Mouse (Mus musculus) lung, postnatal 0 days (tissue): Measurements from ENCODE around the gene Ppp2r5b.

ENCODE experiments used
- CTCF ChIP-seq: IDR thresholded peaks from 2 replicates; pipeline ENCODE4 v1.5.1; 2016; ENCODE audit warnings: antibody characterized with exemption, mild to moderate bottlenecking
- EP300 ChIP-seq: IDR thresholded peaks from 2 replicates; pipeline ENCODE4 v1.6.1; 2016; ENCODE audit warnings: antibody characterized with exemption, mild to moderate bottlenecking, control low read depth

- TF ChIP-seq CTCF (no peak), EP300 (0 out of 2 replicates have a peak, but pooled peaks have one; percentile 21)
These were observed 29.0 kb downstream of the Ppp2r5b start for GRCm38 (mm10) chr19:6206716-6207115.
